Mouse (Mus musculus) frontal cortex, postnatal 14 days (tissue): ENCODE measurements around the gene Cdc42ep2.
"Not testable (repeated sequence)": the region's sequence is repeated elsewhere in the genome, so short reads cannot be mapped to it uniquely, and the experiment has no call there.

Experiments used
- DNase-seq, 2 experiments: peaks; one replicate each; pipeline ENCODE4 v3.0.0; 2022; ENCODE audit warnings: low spot score in 2 of 2

Gene Cdc42ep2

DNA sequence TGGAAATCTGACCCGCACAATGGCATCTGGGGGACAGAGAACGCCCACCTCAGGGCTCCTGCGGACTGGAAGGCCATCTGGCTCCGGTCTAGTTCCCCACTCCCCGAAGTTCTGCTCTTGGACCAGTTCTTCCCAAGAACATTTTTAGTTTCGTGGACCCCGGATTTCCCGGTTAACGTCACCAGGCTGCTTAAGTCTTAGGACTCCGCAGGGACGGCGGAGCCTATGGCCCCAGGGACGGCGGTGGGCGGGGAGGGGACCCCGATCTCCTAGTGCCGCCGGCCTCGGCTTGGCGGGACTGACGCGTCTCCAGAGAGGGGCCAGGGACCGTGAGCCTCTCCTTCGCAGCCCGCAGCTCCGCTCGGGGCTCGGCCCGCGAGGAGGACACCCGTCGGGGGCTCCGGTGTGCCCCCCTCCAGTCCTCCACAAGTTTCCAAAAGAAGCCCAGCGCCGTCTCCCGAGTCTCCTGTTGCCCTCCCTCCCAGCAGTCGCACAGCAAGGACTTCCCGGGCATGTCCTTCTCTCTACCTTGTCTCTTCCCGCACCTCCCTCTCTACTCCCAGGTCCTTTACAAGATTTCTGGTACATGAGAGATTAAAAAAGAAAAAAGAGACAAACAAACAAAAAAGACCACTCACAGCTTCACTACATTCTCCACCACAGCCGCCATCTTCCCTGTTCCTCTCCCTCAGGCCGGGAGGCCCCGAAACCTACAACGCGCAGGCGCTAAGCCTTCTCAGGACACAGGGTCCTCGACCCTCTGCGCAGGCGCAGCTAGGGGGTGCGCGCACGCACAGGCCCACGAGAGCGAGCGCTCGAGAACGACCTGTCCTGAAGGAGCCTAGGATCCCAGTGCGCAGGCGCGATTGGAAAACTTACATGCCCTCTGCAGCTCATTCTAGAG lies 12.3 kb downstream of the Cdc42ep2 start:
- DNase-seq, result peak; percentile 98

DNA sequence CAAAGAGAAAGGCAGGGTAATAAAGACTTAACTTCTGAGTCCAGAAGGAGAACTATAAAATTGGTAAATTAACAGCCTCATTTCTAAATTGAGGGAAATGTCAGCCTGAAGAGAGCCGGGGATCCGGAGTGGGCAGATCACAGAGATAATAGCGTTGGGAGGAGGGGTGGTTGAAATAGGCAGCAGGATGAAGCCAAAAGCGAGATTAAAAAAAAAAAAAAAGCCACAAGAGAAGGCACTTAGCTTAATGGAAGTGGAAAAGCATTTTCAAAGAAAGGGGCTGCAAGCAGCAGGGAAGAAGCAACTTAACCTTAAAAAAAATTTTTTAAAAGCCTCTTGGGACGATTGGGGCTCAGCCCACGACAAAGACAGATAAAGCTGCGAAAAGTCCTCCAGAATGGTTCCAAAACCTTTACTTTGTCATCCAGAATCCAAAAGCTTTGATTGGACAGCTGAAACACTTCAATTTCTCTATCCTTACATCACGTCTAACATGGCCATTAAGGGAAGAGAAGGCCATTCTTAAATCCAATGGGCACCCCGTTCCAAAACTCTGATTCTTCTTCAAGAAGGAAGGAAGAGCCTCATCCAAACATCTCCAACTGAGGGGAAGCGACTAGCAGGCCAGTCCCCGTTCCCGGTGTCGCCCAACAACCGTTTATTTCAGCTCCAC lies 13.1 kb downstream of the Cdc42ep2 start:
- no peak for DNase-seq

GRCm38 (mm10) chr19:5910221-5910620 lies 14.4 kb downstream of the Cdc42ep2 start:
- no peak for DNase-seq

DNA sequence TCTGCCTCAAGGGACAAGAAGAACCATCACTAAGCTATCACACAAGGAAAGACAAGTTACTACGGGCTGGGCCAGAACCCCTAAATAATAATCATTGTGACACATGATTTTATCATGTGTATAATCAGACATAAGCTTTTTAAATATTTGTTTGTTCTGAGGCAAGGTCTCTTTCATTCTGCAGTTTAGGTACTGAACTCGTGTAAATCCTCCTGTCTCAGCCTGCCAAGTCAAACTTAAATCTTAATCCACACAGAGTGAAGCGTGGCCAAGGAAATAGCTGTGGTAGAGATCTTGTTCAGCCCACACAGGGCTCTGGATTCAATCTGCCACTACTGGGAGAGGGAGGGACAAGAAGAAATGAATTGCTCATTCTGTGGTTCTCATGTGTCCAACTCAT lies 17.3 kb downstream of the Cdc42ep2 start:
- no peak for DNase-seq

DNA sequence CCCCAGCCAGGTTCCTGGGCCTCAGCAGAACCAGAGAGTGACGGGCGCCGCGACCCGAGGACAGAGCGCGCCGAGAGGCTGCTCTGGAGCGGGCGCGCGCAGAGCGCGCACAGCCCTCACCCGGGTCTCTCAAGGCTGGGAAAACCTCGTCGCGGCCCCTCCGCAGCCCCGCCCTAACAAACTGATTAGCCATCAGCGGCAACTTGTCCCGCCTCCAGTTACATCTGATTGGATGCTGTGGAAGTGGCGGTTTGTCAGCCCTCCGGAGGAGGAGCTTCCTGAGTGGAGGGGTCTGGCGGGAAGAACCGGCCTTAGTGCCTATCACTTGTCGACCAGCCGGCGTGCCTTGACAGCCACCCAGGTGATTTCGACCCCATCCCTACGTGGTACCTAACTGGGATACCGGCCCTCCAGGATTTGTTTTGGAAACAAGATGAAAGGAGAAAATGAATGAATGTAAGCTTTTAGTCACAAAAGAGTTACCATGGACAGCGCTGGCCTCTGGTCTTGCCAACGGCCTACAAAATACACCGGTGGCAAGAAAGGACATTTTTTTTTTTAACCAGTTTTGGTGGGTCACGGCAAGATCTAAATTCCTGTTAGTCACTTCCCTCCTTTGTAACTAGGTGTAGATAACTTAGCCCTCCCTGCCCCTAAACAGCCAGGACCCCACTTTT lies 30.5 kb downstream of the Cdc42ep2 start, which contains the start of gene Tigd3:
Gene Tigd3, minus strand, starts transcription at position 148 of the 677 bp plus-strand sequence.
- DNase-seq, result peak; percentile 92 to 94

DNA sequence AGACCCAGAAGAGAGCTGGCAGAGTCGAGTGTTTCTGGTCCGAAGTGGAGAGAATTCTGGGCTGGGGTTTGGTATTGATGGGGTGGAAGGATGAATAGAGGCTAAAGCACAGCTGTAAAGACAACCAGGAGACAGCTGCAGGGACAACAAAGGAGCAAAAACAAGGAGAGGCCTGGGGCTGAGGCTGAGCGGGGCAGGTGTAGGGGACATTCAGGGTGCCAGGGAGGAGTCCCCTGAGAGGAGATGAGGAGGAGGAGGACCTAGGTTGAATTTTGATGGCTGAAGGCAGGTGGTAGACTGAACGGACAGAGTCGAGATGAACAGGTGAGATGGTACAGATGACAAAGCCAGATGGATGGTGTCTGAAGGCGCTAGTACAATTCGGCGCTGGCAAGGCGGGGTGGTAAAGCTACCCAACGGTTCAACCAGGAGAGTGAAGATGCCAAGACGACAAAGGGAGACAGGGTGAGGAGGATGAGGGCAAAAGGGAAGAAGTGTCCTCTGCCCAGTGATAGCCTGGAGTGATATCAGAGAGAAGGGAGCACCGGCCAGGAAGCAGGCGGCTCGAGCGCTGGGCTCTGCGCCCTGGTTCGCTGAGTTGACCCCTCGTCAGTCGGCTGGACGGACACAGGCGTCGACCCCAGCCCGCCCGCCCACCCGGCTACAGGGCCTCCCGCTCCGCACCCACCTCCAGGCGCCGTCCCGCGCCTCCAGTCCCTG lies 31.2 kb downstream of the Cdc42ep2 start:
- DNase-seq, result no peak

DNA sequence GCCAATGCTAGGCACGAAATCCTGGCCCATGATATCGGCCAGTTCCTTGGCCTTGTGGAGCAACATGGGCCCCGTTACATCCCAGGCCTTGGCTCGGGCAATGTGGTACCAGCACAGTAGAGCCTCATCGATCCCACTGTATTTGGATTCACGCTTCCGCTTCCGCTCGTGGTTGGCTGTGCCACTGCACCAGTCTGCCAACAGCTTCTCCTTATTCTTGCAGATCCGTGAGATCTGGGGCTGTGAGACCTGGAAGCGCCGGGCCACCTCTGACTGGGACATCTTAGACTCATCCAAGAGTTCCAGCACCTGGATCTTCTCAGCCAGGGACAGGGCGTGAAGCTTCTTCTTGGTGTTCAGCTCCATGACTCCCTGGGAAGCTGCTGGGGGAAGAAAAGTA lies 31.9 kb downstream of the Cdc42ep2 start:
- DNase-seq, result no peak

- no peak for DNase-seq
Observed at GRCm38 (mm10) chr19:5892262-5892661, 32.4 kb downstream of the Cdc42ep2 start.

- DNase-seq, result no peak
Observed at GRCm38 (mm10) chr19:5891521-5892258, 32.9 kb downstream of the Cdc42ep2 start.

DNA sequence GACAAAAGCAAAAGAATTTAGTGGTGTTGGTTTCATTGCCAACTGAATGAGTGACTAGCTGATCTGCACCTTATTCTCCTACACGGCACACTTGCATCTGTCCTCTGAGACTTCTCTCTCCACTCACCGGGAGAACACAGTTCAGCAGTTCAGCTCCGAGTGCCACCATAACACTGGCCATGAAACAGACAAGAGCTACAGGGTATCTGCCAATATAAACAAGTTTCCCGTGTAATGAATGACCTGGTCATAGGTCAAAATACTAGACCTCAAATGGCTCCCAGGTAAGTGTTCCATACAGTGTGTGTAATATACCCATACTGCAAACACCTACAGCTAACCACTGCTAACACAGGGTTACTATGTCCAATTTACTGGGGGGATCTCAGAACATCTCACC lies 35.4 kb downstream of the Cdc42ep2 start:
- DNase-seq, result no peak

- DNase-seq, result no peak
Observed at GRCm38 (mm10) chr19:5887234-5887815, 37.3 kb downstream of the Cdc42ep2 start.

DNA sequence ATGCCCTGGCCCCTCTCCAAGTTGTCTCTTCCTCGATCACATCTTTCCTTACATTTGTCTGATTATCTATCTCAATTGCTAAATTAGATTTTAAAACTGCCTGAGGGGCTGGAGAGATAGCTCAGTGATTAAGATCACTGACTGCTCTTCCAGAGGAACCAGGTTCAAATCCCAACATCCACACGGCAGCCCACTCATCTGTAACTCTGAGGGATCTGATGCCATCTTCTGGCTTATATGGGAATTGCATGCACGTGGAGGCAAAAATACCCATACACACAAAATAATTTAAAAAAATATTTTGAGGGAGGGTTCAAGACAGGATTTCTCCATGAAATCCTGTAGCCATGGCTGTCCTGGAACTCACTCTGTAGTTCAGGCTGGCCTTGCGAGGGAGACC lies 38.8 kb downstream of the Cdc42ep2 start:
- no peak for DNase-seq

DNA sequence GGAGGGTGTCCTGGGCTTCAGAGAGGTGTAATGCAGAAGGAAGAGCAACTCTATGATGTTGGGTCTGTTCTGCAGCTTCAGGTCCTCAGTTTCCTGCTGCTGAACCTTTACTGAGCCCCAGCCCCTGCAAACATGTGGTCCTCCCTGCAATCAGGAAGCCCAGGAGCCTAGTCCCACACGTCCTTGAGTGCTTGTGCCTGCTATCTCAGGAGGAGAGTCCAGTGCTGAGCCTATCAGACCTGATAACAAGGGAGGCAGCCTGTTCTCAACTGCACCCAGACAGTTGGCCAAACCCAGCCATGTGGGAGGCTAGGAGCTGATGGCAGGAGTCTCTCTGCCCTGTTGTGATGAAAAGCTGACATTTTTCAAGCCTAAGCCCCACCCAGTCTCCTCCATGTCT lies 40.7 kb downstream of the Cdc42ep2 start:
- no peak for DNase-seq

DNA sequence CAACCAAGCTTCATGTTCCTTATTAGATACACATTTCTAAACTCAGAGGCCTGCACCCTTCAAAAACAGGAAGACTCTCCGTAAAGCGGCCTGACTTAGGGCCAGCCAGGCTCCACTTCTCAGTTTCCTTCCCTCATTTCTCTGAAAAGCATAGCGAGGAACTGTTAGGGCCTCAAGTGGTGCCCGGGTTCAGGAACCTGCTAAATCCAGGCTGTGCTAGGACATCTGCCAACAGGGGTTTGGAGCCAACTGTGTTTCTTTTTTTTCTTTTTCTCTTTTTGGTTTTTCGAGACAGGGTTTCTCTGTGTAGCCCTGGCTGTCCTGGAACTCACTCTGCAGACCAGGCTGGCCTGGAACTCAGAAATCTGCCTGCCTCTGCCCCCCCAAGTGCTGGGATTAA lies 42.5 kb downstream of the Cdc42ep2 start:
- DNase-seq, result not testable (repeated sequence)

DNA sequence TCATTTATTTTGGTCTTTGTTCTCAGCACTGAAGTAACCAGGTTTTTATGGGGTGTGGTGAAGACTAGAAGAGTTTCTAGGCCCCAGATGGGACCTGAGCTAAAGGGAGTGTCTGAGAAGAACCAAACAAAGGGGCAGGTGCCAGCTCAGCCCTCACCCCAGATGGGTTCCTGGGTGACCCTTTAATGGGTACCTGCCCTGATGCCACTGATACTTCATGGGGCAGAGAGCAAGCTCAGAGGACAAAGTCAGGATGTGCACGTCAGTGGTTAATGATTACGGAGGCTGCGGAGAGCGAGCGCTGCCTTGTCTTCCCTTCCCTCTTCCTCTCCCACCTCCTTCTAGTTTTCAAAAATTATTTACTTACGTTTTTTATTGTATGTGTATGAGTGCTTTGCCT lies 43.5 kb downstream of the Cdc42ep2 start:
- DNase-seq, result no peak

GRCm38 (mm10) chr19:5879735-5880134 lies 44.9 kb downstream of the Cdc42ep2 start:
- no peak for DNase-seq

- no peak for DNase-seq
Observed at GRCm38 (mm10) chr19:5878916-5879315, 45.7 kb downstream of the Cdc42ep2 start.

DNA sequence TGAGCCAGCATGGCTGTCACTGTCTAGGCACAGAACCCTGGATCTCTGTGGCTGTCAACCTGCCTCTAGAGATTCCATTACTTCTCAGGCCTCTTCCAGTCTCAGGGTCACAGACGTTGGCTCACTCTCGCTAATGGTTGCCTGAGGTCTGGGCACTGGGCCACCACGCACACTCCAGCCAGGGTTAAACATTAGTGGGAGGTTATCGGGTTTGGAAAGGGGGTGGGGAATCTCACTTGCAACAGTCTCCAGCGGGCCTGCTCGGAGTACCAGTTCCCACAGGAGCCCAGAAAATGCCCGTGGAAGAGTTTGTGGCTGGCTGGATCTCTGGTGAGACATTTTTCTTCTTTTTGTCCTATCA lies 46.3 kb downstream of the Cdc42ep2 start:
- DNase-seq, result no peak

DNA sequence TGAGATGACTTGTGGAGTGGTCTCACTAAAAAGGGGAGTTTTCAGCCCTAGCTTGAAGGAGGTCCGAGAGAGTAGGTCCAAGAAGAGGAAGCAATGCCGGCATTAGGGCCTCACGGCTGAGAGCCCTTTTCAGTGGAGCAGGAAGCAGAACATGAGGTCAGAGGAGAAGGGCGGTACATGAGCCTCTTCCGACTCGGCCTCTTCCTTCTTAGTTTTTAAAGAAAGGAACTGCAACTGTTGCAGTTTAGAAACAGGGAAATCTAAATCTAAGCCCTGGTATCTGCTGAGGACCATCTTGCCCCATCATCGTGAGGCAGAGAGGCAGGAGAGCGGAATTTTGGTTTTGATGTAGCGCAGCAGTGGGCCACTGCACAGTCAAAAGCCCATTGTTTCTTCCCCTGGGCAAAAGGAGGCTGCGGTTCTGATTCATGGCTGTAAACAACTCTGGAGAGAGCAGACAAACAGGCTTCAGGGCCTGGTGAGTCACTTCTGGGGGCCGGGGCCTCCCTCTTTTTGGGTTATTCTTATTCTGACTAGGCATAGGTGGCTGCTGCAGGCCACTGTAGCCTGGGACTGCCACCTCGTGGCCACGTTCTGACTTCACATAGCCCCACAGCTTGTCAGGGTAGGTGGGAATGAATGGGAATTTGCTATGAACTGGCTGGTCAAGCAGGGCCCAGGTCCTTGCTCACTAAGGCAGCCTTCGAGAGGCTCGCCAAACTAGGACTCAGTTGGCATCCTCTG lies 46.8 kb downstream of the Cdc42ep2 start, which contains the start of gene Slc25a45:
Gene Slc25a45, plus strand, starts transcription at position 191 of the 744 bp plus-strand sequence.
- DNase-seq, result peak; percentile 54 to 58

GRCm38 (mm10) chr19:5874969-5875480 lies 49.6 kb downstream of the Cdc42ep2 start, which contains the start of gene Frmd8:
Gene Frmd8 (minus strand): TSS chr19:5875274.
- peak; percentile 86 to 91 for DNase-seq
